Mouse (Mus musculus): ENCODE data around the gene Osbpl10.

DNA sequence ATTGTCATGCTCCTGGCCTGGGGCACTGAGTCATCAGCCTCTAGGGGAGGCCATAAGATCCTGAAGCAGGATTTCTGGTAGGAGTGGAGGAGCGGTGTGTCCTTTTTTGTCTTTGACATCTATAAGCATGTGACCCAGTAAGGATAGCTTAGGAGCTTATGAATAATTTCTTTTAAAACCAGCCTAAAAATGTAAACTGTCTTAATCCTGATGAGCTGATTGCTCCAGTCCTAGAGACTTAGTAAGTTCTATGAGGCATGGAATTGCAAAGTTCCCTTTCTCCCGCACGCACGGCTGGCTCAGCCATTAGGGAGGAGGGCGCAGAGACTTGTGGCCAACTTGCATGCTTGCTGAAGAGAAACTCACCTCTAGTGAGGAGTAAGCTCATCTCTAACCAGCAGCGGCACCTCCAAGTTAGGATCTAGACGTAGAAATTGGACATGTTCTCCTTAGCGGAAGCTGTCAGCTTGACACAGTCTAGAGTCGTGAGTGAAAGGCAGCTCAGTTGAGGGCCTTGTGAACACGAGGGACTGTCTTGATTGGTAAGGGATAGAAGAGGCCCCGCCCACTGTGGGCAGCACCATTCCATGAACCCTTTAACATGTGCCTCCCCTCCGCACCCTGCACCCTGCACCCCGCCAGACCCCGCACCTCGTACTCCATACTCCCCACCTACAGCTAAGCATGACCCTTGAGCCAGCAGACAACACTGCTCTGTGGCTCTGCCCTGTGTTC, 122.0 kb downstream of the Osbpl10 start:
- TF ChIP-seq POLR2A (IDR thresholded peaks at IDR 0.05; ENCODE audit: low read depth, low read length) (no peak), CTCF (conservative IDR thresholded peaks at IDR 0.05; ENCODE audit: insufficient read depth, insufficient read length, low read depth, low read length) (no peak)
